Comparison of ENCODE assay signal across 29 mouse cellular contexts in the genomic region with DNA sequence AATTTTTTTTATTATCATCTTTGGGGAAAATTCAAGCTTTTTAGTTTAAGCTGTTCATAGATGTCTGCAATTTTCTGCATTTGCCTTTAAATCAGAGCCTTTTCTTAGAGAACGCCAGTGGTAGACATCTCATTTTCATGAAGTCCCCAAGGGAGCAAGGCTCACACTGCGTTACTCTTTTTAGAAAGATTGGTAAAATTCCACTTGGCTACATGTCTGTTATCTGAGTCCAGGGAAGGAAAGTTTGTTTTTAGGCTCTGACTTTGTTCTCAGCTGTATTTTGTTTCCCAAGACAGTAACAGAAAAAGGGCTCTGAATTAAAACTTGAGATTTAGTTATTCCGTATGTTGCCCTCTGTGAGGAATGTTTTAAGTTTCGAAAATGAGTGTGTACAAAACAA. TPM values are rescaled to one million over a fixed set of nuclear protein-coding genes. Genes with fewer than 3 reads are reported as not detected.
DNase-seq lines count a peak whose midpoint lies in the region; ATAC-seq lines count a peak whose summit lies in the region.
"Had no signal": no experiment of that assay in that cellular context is flagged by ENCODE, and none has a peak within 500 bp of the region (broad histone marks: within the 10 kb centered on the region; RNA-seq: fewer than 3 reads in every experiment).

No protein-coding gene starts in this region.

- no peak overlapping the region for H3K9ac ChIP-seq in heart, embryonic 12.5 days
- H3K9ac ChIP-seq: embryonic facial prominence, embryonic 12.5 days; forebrain, embryonic 13.5 days; heart, embryonic 15.5 days; intestine, embryonic 15.5 days; limb, embryonic 12.5 days; liver, embryonic 14.5 days; lung, embryonic 15.5 days; midbrain, embryonic 12.5 days had no signal

- no peak overlapping the region for H3K4me2 ChIP-seq in heart, embryonic 12.5 days
- H3K4me2 ChIP-seq: embryonic facial prominence, embryonic 12.5 days; forebrain, embryonic 13.5 days; heart, embryonic 15.5 days; intestine, embryonic 15.5 days; limb, embryonic 12.5 days; lung, embryonic 15.5 days; midbrain, embryonic 12.5 days had no signal

- no peak overlapping the region for H3K4me3 ChIP-seq in heart, embryonic 12.5 days
- H3K4me3 ChIP-seq: embryonic facial prominence, embryonic 12.5 days; erythroblast, embryonic 14.5 days; forebrain, embryonic 13.5 days; heart, embryonic 15.5 days; intestine, embryonic 15.5 days; layer of hippocampus, adult 2 months; limb, embryonic 12.5 days; lung, embryonic 15.5 days; midbrain, embryonic 12.5 days had no signal

- no peaks in the 10 kb centered on the region for H3K4me1 ChIP-seq in heart, embryonic 12.5 days (replicated peaks)
- H3K4me1 ChIP-seq: embryonic facial prominence, embryonic 12.5 days; forebrain, embryonic 13.5 days; heart, embryonic 15.5 days; intestine, embryonic 15.5 days; limb, embryonic 12.5 days; lung, embryonic 15.5 days; midbrain, embryonic 12.5 days had no signal

- no peak for DNase-seq in frontal cortex, postnatal 10 days (ENCODE audit: low spot score in 2 of 2)
- DNase-seq in heart, adult 9 months (ENCODE audit: low spot score in 2 of 2): peak; percentile 46 to 55
- peak; percentile 32 for DNase-seq in lung, postnatal 25 days (ENCODE audit: low spot score)
- DNase-seq in lung, postnatal 10 days: no peak
- DNase-seq: cerebellum, adult 18-20 months; cerebellum, postnatal 14 days; gastrocnemius, postnatal 14 days; kidney, adult 9 months; kidney, postnatal 25 days; layer of hippocampus, postnatal 36 days had no signal

- peak; percentile 59 for ATAC-seq in frontal cortex, adult (ENCODE audit: low TSS enrichment)
- ATAC-seq in heart, embryonic 12.5 days (ENCODE audit: insufficient number of reproducible peaks, low FRiP score): no peak
- no peak for ATAC-seq in monocyte, adult 5-6 weeks (replicated peaks; ENCODE audit: insufficient number of reproducible peaks, low FRiP score, low TSS enrichment, poor library complexity, severe bottlenecking)
- ATAC-seq: CD4-positive, CD25-positive, alpha-beta regulatory T cell, adult 4 months; forebrain, embryonic 13.5 days; hindbrain, embryonic 16.5 days; intestine, embryonic 15.5 days had no signal

- H3K9me3 ChIP-seq in heart, embryonic 12.5 days (replicated peaks): no peaks in the 10 kb centered on the region
- H3K9me3 ChIP-seq: embryonic facial prominence, embryonic 12.5 days; forebrain, embryonic 13.5 days; heart, embryonic 15.5 days; intestine, embryonic 15.5 days; limb, embryonic 12.5 days; lung, embryonic 15.5 days; midbrain, embryonic 12.5 days had no signal

- H3K27me3 ChIP-seq in heart, embryonic 12.5 days (replicated peaks): no peaks in the 10 kb centered on the region
- H3K27me3 ChIP-seq: embryonic facial prominence, embryonic 12.5 days; forebrain, embryonic 13.5 days; heart, embryonic 15.5 days; intestine, embryonic 15.5 days; limb, embryonic 12.5 days; lung, embryonic 15.5 days; midbrain, embryonic 12.5 days had no signal

- no peaks in the 10 kb centered on the region for H3K36me3 ChIP-seq in heart, embryonic 12.5 days
- H3K36me3 ChIP-seq: embryonic facial prominence, embryonic 12.5 days; heart, embryonic 15.5 days; intestine, embryonic 15.5 days; limb, embryonic 12.5 days; lung, embryonic 15.5 days; midbrain, embryonic 12.5 days had no signal

- no peak overlapping the region for H3K27ac ChIP-seq in heart, embryonic 12.5 days (ENCODE audit: poor library complexity, severe bottlenecking)
- H3K27ac ChIP-seq: embryonic facial prominence, embryonic 12.5 days; forebrain, embryonic 13.5 days; heart, embryonic 15.5 days; intestine, embryonic 15.5 days; layer of hippocampus, adult 2 months; limb, embryonic 12.5 days; liver, embryonic 14.5 days; lung, embryonic 15.5 days; midbrain, embryonic 12.5 days; stomach, postnatal 0 days had no signal

- 61% methylated on average over 4 of the region's 4 CpGs for WGBS in heart, embryonic 12.5 days

RNA-seq across cellular contexts. Expression of gene Bbox1, which starts 5.6 kb away (rescaled TPM):
- polyA plus RNA-seq in heart, embryonic 12.5 days (2016; fragmentation: Nextera tagmentation; extraction: Ambion mirVana): 0.04 TPM in 1 of 2 replicates, not detected in the other
- not detected in 3 replicates for total RNA-seq in monocyte, adult 5-6 weeks (2017)
- total RNA-seq: hematopoietic stem cell, adult 5-6 weeks; megakaryocyte, adult 5-6 weeks had no signal
- polyA plus RNA-seq: CD4-positive, CD25-positive, alpha-beta regulatory T cell, adult 4 months; erythroblast, embryonic 14.5 days; neural tube, embryonic 11.5 days had no signal

RNA-seq across cellular contexts. Expression of gene Fibin, which starts 43.0 kb away (rescaled TPM):
- 3.5 and 3.9 TPM in 2 replicates for polyA plus RNA-seq in heart, embryonic 12.5 days (2016; fragmentation: Nextera tagmentation; extraction: Ambion mirVana)
- not detected in 3 replicates for total RNA-seq in monocyte, adult 5-6 weeks (2017)
- total RNA-seq: hematopoietic stem cell, adult 5-6 weeks; megakaryocyte, adult 5-6 weeks had no signal
- polyA plus RNA-seq: CD4-positive, CD25-positive, alpha-beta regulatory T cell, adult 4 months; erythroblast, embryonic 14.5 days had no signal

Comparison
In these comparisons a context has a peak if more than half of its experiments do, and no peak if none do; other contexts are left out.
1. DNase-seq: peak in heart, adult 9 months (2 of 2) and lung, postnatal 25 days (single experiment); none in frontal cortex, postnatal 10 days (0 of 2) and lung, postnatal 10 days (single experiment).